Mouse (Mus musculus) kidney, adult 11 months (tissue): ENCODE data around the gene Crxos.
"Not testable (repeated sequence)": the region's sequence is repeated elsewhere in the genome, so short reads cannot be mapped to it uniquely, and the experiment has no call there.

Source experiments
- DNase-seq: peaks from one replicate; pipeline ENCODE4 v3.0.0; 2022

The Crxos gene

GRCm38 (mm10) chr7:15882317-15882716 is at the start of gene Crxos:
Crxos (plus strand) TSS chr7:15882617.
- DNase-seq: no peak

DNA sequence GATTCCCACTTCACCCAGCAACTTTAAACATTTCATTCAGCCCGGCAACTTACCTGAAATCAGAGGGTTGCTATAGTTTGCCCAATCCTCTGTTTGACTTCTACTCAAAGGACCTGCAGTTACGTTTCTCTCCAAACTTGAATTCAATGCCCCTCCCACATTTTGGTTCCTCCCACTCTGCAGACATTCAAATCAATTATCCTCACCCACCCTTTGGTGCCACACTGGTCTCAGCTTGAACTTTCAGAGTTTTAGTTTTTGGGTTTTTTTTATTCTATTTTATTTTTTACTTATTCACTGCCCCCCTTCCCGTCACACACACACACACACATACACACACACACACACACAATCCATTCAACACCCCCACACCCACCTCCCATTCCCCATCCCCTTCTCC is 42.8 kb upstream of the Crxos start, which contains the start of gene Obox6:
Gene Obox6, minus strand, starts transcription at position 101 of the 400 bp plus-strand sequence.
- no peak for DNase-seq

- DNase-seq: no peak
These were observed 22.8 kb upstream of the Crxos start for GRCm38 (mm10) chr7:15859657-15860056.

DNA sequence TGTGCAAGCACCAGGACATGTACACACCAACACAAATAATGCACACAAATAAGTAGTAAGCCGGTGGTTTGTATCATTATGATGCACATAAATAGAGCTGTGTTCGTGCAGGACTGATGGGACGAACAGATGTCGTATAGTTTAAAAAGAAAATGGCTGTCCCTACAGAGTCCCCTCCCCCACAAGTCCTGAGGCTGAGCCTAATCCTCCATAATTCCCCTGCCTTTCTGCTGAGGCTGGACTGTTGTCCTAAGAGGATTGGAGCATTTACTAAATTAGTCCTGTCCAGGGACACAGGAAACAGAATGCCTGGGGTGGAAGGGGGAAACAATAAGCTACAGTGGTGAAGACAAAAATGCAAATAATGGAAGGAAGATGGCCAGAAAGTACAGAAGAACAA is 18.3 kb upstream of the Crxos start:
- DNase-seq: no peak

DNA sequence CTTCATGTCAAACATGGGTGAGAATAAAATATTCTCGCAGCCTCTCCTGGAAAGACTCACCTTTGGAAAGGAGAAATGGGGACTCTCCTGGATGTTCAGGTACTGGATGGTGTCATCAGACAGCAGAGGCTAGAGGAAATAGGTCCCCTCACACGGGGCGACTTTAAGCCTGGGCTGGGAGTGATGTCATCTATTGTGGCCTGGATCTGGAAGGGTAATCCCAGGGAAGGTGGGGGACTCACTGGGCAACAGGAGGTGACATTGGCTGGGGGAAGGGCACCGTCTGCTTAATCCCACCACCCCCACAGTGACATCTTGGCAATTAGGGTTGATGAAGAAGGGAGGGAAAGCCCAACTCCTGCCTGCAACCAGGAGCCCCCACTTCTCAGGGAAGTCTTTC is 2.7 kb upstream of the Crxos start, which contains the start of gene Crx:
Gene Crx, minus strand, starts transcription at position 213 of the 400 bp plus-strand sequence.
- no peak for DNase-seq

- DNase-seq: no peak
These were observed 1.0 kb upstream of the Crxos start for GRCm38 (mm10) chr7:15881388-15881787.

DNA sequence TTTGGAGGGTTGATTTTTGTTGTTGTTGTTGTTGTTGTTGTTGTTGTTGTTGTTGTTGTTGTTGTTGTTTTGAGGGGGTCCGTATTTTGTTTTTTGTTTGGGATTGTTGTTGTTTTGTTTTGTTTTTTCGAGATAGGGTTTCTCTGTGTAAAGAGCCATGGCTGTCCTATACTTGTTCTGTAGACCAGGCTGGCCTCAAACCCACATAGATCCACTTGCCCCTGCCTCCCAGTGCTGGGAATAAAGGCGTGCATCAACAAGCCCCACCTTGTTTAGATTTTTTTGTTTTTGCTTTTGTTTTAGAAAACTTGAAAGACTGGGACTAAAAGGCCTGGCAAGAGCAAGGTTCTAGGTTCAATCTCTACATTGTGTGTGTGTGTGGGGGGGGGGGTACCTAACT is 586 bp upstream of the Crxos start:
- no peak for DNase-seq

DNA sequence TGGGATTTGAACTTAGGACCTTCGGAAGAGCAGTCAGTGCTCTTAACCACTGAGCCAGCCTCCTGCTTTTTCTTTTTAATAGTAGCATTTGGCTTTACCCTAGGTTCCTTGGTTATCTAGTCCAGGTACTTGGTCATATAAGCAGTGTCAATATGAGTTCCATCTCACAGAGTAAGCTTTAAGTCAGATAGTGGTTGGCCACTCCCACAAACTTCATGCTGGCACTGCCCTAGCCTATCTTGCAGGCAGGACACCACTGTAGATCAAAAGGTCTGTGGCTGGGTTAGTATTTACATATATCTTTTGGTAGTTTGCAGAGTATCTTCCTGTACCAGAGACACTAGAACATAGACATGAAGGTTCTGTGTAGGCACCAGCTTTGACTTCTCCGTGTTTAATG is 1.7 kb downstream of the Crxos start:
- no peak for DNase-seq

DNA sequence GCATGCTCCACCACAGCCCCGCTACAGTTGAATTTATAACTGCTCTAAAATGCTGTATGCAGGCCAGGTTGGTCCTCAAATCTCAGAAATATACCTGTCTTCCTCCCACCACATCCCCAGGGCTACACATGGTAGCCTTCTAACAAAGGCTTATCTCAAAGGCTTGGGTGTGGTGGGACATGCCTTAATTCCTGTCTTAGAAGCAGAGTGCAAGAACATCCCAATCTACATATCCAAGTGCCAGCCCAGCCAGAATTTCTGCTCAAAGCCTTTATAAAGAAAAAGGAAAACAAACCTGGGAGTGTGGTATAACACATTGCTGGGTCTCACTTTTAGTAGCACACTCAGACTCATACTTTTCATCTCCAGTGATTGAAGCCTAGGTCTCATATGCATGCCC is 11.8 kb downstream of the Crxos start:
- no peak for DNase-seq

DNA sequence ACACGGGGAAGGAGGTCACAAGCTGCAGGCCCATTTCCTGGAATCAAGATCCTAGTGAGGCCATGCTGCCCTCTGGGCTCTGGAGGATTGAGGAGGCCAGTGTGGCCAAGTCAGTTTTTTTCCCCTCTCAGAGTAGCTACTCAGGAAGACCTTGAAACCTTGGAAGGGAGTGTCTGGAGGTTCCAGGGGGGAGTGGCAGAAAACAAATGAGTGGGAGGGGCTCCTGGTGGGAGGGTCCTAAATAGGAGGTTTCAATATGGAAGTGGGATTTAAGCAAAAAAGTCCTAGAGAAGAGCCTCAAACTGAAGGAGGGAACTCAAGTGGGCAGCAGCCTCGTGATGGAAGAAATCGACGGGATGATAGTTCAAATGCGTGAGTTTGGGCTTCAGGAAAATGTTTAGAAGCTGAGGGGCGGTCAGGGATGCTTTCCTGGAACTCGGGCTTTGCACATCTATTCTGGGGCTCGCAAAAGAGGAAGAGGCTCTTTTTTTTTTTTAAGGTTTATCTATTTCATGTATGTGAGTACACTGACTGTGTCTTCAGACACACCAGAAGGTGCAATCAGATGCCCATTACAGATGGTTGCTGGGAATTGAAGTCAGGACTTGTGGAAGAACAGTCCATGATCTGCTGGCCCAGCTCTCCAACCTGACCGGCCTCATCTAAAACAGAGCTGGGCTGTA is 19.1 kb downstream of the Crxos start:
- no peak for DNase-seq

- DNase-seq: no peak
These were observed 23.4 kb downstream of the Crxos start for GRCm38 (mm10) chr7:15905861-15906260.

- DNase-seq: no peak
These were observed 24.2 kb downstream of the Crxos start for GRCm38 (mm10) chr7:15906602-15907001.

DNA sequence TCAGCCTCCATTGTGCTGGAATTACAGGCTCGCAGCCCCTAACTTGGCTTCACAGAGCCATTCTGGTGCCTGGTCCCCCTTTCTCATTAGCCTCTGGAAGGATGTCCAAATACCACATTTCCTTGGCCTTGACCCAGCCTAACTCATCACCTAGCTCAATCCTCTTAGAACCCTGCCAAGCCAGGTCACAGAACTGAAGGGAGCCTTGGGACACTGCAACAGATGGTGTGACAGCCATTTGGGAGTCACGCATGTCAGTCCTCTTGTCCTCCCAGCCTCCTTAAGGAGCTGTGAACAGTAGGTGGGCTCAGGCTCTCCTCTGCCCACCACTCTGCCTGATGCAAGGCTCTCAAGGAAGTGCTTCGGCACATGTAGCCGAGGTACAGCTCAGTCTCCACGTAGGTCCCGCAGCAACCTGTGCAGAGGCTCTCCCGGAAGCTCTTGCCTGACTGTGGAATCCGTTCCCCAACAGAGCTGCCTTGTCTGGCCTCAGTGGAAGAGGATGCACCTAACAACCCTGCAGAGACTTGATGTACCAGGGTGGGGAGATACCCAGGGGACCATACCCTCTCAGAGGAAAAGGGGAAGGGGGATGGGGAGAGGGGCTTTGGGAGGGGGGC is 25.7 kb downstream of the Crxos start:
- no peak for DNase-seq

- no peak for DNase-seq
These were observed 28.1 kb downstream of the Crxos start for GRCm38 (mm10) chr7:15910521-15910920.

DNA sequence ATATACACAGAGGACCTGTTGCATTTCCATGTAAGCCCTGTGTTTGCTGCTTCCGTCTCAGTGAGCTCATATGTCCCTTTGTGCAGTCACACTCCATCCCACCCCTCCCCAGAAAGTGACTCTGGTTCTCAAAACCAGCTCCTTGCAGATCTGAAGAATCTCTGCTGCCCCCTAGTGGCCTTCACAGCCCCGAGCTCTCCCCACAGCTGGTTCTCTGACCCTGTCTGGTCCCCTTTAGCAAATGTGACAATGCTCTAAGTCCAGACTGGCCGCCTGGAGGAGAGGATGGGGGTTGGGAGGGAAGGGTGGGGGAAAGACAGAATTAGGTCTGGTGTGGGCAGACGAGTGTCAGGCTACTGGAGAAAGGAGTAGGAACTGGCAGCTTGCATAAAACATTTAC is 29.8 kb downstream of the Crxos start:
- DNase-seq: peak; percentile 23

GRCm38 (mm10) chr7:15914252-15914651 is 31.8 kb downstream of the Crxos start:
- no peak for DNase-seq

DNA sequence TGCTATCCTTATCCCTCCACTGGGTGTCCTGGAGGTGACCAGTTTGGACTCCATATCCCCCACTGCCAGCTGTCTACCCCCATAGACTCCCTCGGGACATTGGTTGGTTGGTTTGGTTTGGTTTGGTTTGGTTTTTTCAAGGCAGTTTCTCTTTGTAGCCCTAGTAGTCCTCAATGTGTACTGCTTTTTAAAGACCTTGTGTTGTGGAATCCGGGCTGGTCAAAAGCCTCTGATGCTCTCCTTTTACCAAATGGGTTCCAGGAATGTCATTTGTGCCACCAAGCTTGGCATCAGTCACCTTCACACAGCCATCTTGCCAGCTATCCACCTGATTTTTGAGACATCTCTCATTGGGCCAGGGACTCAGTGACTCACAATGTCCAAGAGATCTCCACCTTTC is 32.3 kb downstream of the Crxos start:
- no peak for DNase-seq

DNA sequence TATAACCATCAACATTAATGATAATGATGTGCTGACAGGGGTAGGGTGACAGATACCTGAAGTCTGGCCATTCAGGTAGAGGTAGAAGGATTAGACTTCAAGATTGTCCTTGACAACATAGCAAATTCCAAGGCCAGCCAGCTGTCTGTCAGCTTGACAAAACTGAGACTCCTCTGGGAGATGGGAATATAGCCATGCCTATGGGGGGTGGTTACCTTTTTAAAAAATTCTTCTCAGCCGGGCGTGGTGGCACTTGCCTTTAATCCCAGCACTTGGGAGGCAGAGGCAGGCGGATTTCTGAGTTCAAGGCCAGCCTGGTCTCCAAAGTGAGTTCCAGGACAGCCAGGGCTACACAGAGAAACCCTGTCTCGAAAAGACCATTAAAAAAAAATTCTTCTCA is 33.3 kb downstream of the Crxos start:
- DNase-seq: not testable (repeated sequence)

- DNase-seq: no peak
These were observed 33.8 kb downstream of the Crxos start for GRCm38 (mm10) chr7:15916134-15916723.

DNA sequence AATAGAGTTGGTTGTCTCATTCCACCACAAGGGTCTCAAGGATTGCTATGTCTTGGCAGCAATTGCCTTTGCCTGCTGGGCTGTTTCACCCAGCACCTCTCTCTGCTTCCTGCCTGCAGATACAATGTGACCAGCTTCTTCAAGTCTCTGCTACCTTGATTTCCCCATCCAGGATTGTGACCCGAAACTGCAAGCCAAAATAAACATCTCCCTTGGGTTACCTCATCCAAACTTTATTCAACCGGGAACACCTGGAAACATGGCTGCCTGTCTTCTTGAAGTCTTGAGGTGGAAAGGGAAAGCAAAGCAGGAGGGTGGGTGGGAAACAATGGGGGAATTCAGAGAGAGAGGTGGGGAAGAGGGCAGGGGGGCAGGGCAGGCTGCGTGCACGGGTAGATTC is 34.6 kb downstream of the Crxos start:
- DNase-seq: no peak

- DNase-seq: no peak
These were observed 36.0 kb downstream of the Crxos start for GRCm38 (mm10) chr7:15918371-15918770.

GRCm38 (mm10) chr7:15919947-15920346 is 37.5 kb downstream of the Crxos start:
- no peak for DNase-seq

DNA sequence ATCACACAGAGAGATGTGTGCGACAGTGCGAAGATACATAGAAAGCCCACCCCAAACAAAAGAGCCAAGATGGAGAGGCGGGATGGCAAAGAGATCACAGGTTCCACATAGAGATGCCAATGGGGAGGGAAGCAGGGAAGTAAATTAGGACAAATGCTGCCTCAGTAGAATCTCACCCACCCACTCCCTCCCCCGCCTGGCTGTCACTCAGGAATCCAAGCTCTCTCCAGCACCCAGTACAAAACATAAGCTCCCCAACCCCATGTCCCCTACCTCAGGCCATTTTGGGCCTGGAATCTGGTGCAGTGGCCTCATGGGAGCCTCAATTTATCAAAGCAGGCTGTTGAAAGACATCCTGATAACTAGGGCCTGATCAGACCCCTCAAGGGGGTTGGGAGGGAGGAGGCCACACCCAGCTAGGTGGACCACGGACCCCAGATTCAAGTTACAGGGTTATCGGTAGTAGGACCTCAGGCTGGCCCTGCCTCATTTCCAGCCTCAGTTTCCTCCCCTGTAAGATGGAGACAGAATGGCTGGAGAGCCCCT is 38.3 kb downstream of the Crxos start:
- no peak for DNase-seq

DNA sequence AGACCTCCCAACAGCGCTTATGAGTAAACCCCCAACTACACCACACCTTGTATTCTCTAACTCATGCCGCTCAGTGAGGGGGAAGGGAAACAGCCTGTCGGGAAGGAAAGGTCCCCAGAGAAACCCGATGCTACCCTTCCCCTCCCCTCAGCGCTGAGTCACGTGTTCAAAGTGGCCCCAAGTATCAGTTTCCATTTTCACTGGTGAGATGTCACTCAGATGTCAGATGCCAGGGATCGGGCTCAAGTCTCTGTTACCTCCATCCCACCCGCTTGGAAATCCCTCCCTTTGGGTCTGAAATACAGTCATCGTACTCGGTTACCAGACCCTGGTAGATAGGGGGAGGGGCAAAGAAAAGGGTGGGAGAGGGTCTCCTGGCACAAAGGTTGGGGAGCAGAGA is 39.4 kb downstream of the Crxos start:
- peak; percentile 23 for DNase-seq
